Mouse (Mus musculus) G1E (cell line): ENCODE measurements around the gene Mms19. TPM values are rescaled to one million over a fixed set of nuclear protein-coding genes. Genes with fewer than 3 reads are reported as not detected.

ENCODE experiments used
- ATAC-seq: 2 replicates; pipeline ENCODE4 v1.8.0; 2016; ENCODE audit warnings: mild to moderate bottlenecking; ENCODE audit not compliant: insufficient number of reproducible peaks, poor library complexity, low FRiP score, severe bottlenecking; ENCODE audit errors: extremely low read depth
- DNase-seq: peaks from one replicate; pipeline ENCODE4 v3.0.0; 2012; ENCODE audit warnings: low spot score
- H3K27me3 ChIP-seq: 2 replicates; pipeline ENCODE4 v1.6.1; 2012; ENCODE audit warnings: mild to moderate bottlenecking, low read length, inconsistent platforms; ENCODE audit not compliant: insufficient read depth
- H3K36me3 ChIP-seq: replicated peaks from 2 replicates; pipeline ENCODE3; 2012; ENCODE audit warnings: mild to moderate bottlenecking, inconsistent platforms
- H3K4me1 ChIP-seq: 2 replicates; pipeline ENCODE4 v1.6.1; 2012; ENCODE audit warnings: low read depth, low read length, inconsistent platforms, mixed read lengths; ENCODE audit not compliant: insufficient read depth
- H3K4me3 ChIP-seq: 2 replicates; pipeline ENCODE4 v1.5.1; 2012; ENCODE audit warnings: low read depth, mild to moderate bottlenecking, inconsistent platforms, low read length, moderate library complexity, mixed read lengths
- H3K9me3 ChIP-seq: replicated peaks from 2 replicates; pipeline ENCODE4 v1.6.1; 2012; ENCODE audit warnings: inconsistent platforms
- CTCF ChIP-seq: IDR thresholded peaks from 2 replicates; pipeline ENCODE4 v1.5.1; 2012; ENCODE audit warnings: low read depth, low read length, inconsistent platforms, mixed read lengths
- GATA1 ChIP-seq: IDR thresholded peaks from 2 replicates; pipeline ENCODE4 v1.6.1; 2012; ENCODE audit warnings: borderline replicate concordance, low read length, inconsistent platforms, mixed read lengths
- GATA2 ChIP-seq: IDR thresholded peaks from 2 replicates; pipeline ENCODE4 v1.6.1; 2012; ENCODE audit warnings: low read depth, low read length, inconsistent platforms, borderline replicate concordance
- POLR2AphosphoS5 ChIP-seq: IDR thresholded peaks from 2 replicates; pipeline ENCODE4 v1.6.1; 2012; ENCODE audit warnings: low read depth, low read length, inconsistent platforms; ENCODE audit not compliant: insufficient replicate concordance
- TAL1 ChIP-seq: conservative IDR thresholded peaks from 2 replicates; pipeline ENCODE4 v1.6.1; 2012; ENCODE audit warnings: low read depth, low read length, inconsistent platforms, mixed read lengths
- polyA plus RNA-seq: library from polyadenylated mRNA; stranded (reverse); fragments of >175 nt; gene quantifications from 2 replicates; pipeline ENCODE4 v1.2.3, GENCODE M21; 2012
- total RNA-seq, 2 experiments: library from RNA; stranded (forward) in 1 of 2; stranded (reverse) in 1 of 2; fragments of 200-1000 nt in 1 of 2; fragments of >200 nt in 1 of 2; fragmentation: Nextera tagmentation in 1 of 2; gene quantifications; 2 replicates each; pipeline ENCODE4 v1.2.3; 2014 to 2017

Gene Mms19
- total and polyA plus RNA-seq, 3 experiments: 17.4 to 39.4 (median 26.2) TPM

DNA sequence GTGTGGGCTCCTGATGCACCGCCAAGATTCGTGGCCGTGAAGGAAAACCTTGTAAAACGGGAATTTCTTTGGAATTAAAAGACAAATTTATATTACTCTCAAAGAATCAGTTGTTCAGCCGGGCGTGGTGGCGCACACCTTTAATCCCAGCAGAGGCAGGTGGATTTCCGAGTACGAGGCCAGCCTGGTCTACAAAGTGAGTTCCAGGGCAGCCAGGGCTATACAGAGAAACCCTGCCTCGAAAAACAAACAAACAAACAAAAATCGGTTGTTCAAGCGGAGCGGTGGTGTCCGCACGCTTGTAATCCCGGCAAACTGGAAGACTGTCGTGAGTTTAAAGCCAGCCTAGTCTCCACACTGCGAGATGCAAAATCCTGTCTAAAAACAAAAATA lies 84.6 kb downstream of the Mms19 start:
- ATAC-seq (no peak), DNase-seq (no peak)
- H3K4me3 ChIP-seq: peak overlapping the region; percentile 80
- no peaks in the 10 kb centered on the region for H3K27me3 ChIP-seq
- no peaks in the 10 kb centered on the region for H3K9me3 ChIP-seq
- TF ChIP-seq GATA1 (no peak), TAL1 (no peak), CTCF (no peak), GATA2 (no peak), POLR2AphosphoS5 (no peak)
- H3K4me1 ChIP-seq: peaks cover 50% of the 10 kb centered on the region
- H3K36me3 ChIP-seq: peaks cover 30% of the 10 kb centered on the region

DNA sequence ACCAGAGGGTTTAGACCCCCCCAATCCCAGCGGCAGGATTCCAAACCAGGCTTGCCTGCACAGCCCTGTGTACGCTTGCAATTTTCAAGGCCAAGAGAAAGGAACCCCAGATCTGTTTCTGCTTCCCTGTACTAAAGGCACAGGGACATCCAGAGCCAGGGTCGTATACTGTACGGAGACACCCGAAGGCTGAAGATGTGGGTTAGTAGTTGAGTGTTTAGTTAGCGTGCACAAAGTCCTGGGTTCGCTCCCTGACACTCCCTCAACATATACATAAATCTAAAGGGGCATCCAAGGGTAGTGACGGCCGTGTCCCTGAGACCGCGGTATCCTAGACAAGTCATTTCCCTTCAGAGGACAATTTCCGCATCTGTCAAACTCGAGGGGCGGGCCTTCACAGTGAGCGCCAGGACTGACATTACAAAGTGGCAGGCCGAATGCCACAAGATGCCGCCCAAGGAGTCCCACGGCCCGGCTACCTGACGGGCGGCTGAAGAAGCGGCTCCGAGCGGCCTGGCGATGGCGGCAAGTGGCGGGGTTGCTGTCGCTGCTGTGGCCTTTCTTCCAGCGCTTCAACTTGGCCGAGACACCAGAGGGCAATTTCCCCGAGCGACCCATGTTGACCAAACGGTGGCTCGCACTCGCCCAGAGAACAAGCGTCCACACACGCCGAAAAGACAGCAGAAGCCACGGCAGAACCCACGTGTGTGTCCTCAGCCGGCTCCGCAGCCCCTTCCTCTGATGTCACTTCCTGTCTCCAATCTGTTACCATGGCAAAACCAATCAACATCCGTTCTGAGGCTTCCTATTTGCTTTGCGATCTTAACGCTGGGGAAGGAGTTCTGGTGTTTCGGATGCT lies 85.3 kb downstream of the Mms19 start, which contains the start of gene Rrp12:
Gene Rrp12, minus strand, starts transcription at position 714 of the 859 bp plus-strand sequence.
- no peaks in the 10 kb centered on the region for H3K27me3 ChIP-seq
- no peaks in the 10 kb centered on the region for H3K9me3 ChIP-seq
- peaks cover 35% of the 10 kb centered on the region for H3K36me3 ChIP-seq
- DNase-seq (peak; percentile 86), ATAC-seq (peak; percentile 82)
- peak within 1 kb of the TSS; percentile 80 for H3K4me3 ChIP-seq
- peaks cover 45% of the 10 kb centered on the region for H3K4me1 ChIP-seq
- TF ChIP-seq TAL1 (no peak), POLR2AphosphoS5 (no peak), GATA1 (no peak), GATA2 (no peak), CTCF (no peak)

DNA sequence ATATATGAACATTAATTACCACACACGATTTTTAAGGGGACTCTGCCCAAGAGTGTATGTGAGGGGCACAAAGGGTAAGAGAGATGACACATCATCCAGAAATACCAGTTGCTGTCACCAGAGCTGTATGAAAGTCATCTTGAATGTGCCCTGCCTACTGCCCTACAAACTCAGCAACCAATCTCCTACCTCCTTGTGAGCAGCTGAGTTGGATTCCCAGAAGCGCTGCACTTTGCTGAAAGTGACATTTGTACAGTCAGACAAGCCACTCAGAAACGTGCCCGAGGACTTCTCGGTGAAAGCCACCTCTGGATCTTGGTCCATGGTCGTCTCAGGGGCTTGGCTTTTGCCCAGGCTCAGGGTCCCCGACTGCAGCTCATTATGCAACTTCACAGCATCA lies 86.0 kb downstream of the Mms19 start:
- Histone ChIP-seq H3K4me3 (peak overlapping the region; percentile 80), H3K4me1 (peaks cover 42% of the 10 kb centered on the region), H3K9me3 (no peaks in the 10 kb centered on the region), H3K27me3 (no peaks in the 10 kb centered on the region), H3K36me3 (peaks cover 42% of the 10 kb centered on the region)
- DNase-seq (no peak), ATAC-seq (peak; percentile 32; the same call in 1 of the 2 replicates)
- TF ChIP-seq GATA1 (no peak), GATA2 (no peak), TAL1 (no peak), CTCF (no peak), POLR2AphosphoS5 (no peak)

Other genes with a start within 250 kb of the Mms19 start
- gene Slit1, start 237.5 kb downstream of the Mms19 start, total RNA-seq (2014; fragmentation: Nextera tagmentation): not detected in 2 replicates
- 0.11 TPM in 1 of 2 replicates, not detected in the other for gene Slit1, start 237.5 kb downstream of the Mms19 start, total RNA-seq (2017)
- gene Slit1, start 237.5 kb downstream of the Mms19 start, polyA plus RNA-seq: 0.04 TPM in 1 of 2 replicates, not detected in the other
- 66.1 and 95.6 TPM in 2 replicates for gene Arhgap19, start 179.1 kb downstream of the Mms19 start, total RNA-seq (2014; fragmentation: Nextera tagmentation)
- 41.0 and 46.9 TPM in 2 replicates for gene Arhgap19, start 179.1 kb downstream of the Mms19 start, total RNA-seq (2017)
- gene Arhgap19, start 179.1 kb downstream of the Mms19 start, polyA plus RNA-seq: 6.9 and 9.0 TPM in 2 replicates
- gene Frat1, start 151.2 kb downstream of the Mms19 start, total RNA-seq (2014; fragmentation: Nextera tagmentation): 11.4 and 13.5 TPM in 2 replicates
- gene Frat1, start 151.2 kb downstream of the Mms19 start, total RNA-seq (2017): 17.9 and 19.8 TPM in 2 replicates
- 41.1 and 52.6 TPM in 2 replicates for gene Frat1, start 151.2 kb downstream of the Mms19 start, polyA plus RNA-seq
- 15.3 and 17.8 TPM in 2 replicates for gene Frat2, start 133.0 kb downstream of the Mms19 start, total RNA-seq (2014; fragmentation: Nextera tagmentation)
- gene Frat2, start 133.0 kb downstream of the Mms19 start, total RNA-seq (2017): 23.4 and 30.4 TPM in 2 replicates
- 42.6 and 60.2 TPM in 2 replicates for gene Frat2, start 133.0 kb downstream of the Mms19 start, polyA plus RNA-seq
- gene Rrp12, start 85.0 kb downstream of the Mms19 start, total RNA-seq (2014; fragmentation: Nextera tagmentation): 14.9 and 16.9 TPM in 2 replicates
- 13.5 and 16.5 TPM in 2 replicates for gene Rrp12, start 85.0 kb downstream of the Mms19 start, total RNA-seq (2017)
- 31.0 and 33.8 TPM in 2 replicates for gene Rrp12, start 85.0 kb downstream of the Mms19 start, polyA plus RNA-seq
- gene Pgam1, start 69.2 kb downstream of the Mms19 start, total RNA-seq (2014; fragmentation: Nextera tagmentation): 910 and 922 TPM in 2 replicates
- gene Pgam1, start 69.2 kb downstream of the Mms19 start, total RNA-seq (2017): 501 and 541 TPM in 2 replicates
- 573 and 600 TPM in 2 replicates for gene Pgam1, start 69.2 kb downstream of the Mms19 start, polyA plus RNA-seq
- gene Exosc1, start 47.7 kb downstream of the Mms19 start, total RNA-seq (2014; fragmentation: Nextera tagmentation): 81.0 and 95.9 TPM in 2 replicates
- gene Exosc1, start 47.7 kb downstream of the Mms19 start, total RNA-seq (2017): 50.2 and 52.2 TPM in 2 replicates
- gene Exosc1, start 47.7 kb downstream of the Mms19 start, polyA plus RNA-seq: 20.3 and 29.3 TPM in 2 replicates
- gene Zdhhc16, start 47.7 kb downstream of the Mms19 start, total RNA-seq (2014; fragmentation: Nextera tagmentation): 36.7 and 45.4 TPM in 2 replicates
- gene Zdhhc16, start 47.7 kb downstream of the Mms19 start, total RNA-seq (2017): 27.8 and 29.7 TPM in 2 replicates
- gene Zdhhc16, start 47.7 kb downstream of the Mms19 start, polyA plus RNA-seq: 25.6 and 34.0 TPM in 2 replicates
- 2.6 and 19.9 TPM in 2 replicates for gene Ubtd1, start 606 bp upstream of the Mms19 start, total RNA-seq (2014; fragmentation: Nextera tagmentation)
- gene Ubtd1, start 606 bp upstream of the Mms19 start, total RNA-seq (2017): 4.8 and 7.7 TPM in 2 replicates
- 4.0 and 4.2 TPM in 2 replicates for gene Ubtd1, start 606 bp upstream of the Mms19 start, polyA plus RNA-seq
- not detected in 2 replicates for gene Ankrd2, start 54.8 kb upstream of the Mms19 start, total RNA-seq (2014; fragmentation: Nextera tagmentation)
- gene Ankrd2, start 54.8 kb upstream of the Mms19 start, total RNA-seq (2017): 0.23 TPM in 1 of 2 replicates, not detected in the other
- gene Ankrd2, start 54.8 kb upstream of the Mms19 start, polyA plus RNA-seq: not detected in 2 replicates
- not detected in 2 replicates for gene Hoga1, start 64.5 kb upstream of the Mms19 start, total RNA-seq (2014; fragmentation: Nextera tagmentation)
- not detected in 2 replicates for gene Hoga1, start 64.5 kb upstream of the Mms19 start, total RNA-seq (2017)
- gene Hoga1, start 64.5 kb upstream of the Mms19 start, polyA plus RNA-seq: not detected in 2 replicates
- gene 4933411K16Rik, start 71.1 kb upstream of the Mms19 start, total RNA-seq (2014; fragmentation: Nextera tagmentation): not detected in 2 replicates
- gene 4933411K16Rik, start 71.1 kb upstream of the Mms19 start, total RNA-seq (2017): not detected in 2 replicates
- gene 4933411K16Rik, start 71.1 kb upstream of the Mms19 start, polyA plus RNA-seq: not detected in 2 replicates
- gene Morn4, start 105.2 kb upstream of the Mms19 start, total RNA-seq (2014; fragmentation: Nextera tagmentation): not detected in 2 replicates
- gene Morn4, start 105.2 kb upstream of the Mms19 start, total RNA-seq (2017): 0.27 and 0.29 TPM in 2 replicates
- 0.23 and 0.35 TPM in 2 replicates for gene Morn4, start 105.2 kb upstream of the Mms19 start, polyA plus RNA-seq
- gene Pi4k2a, start 109.3 kb upstream of the Mms19 start, total RNA-seq (2014; fragmentation: Nextera tagmentation): 8.5 and 10.7 TPM in 2 replicates
- gene Pi4k2a, start 109.3 kb upstream of the Mms19 start, total RNA-seq (2017): 5.5 and 6.3 TPM in 2 replicates
- 13.8 and 14.5 TPM in 2 replicates for gene Pi4k2a, start 109.3 kb upstream of the Mms19 start, polyA plus RNA-seq
- 2.8 and 5.1 TPM in 2 replicates for gene Avpi1, start 147.9 kb upstream of the Mms19 start, total RNA-seq (2014; fragmentation: Nextera tagmentation)
- 2.2 and 5.2 TPM in 2 replicates for gene Avpi1, start 147.9 kb upstream of the Mms19 start, total RNA-seq (2017)
- gene Avpi1, start 147.9 kb upstream of the Mms19 start, polyA plus RNA-seq: 12.6 and 15.2 TPM in 2 replicates
- gene Marveld1, start 166.2 kb upstream of the Mms19 start, total RNA-seq (2014; fragmentation: Nextera tagmentation): not detected in 2 replicates
- 0.11 TPM in 1 of 2 replicates, not detected in the other for gene Marveld1, start 166.2 kb upstream of the Mms19 start, total RNA-seq (2017)
- gene Marveld1, start 166.2 kb upstream of the Mms19 start, polyA plus RNA-seq: not detected in 2 replicates
- 17.2 and 17.6 TPM in 2 replicates for gene Zfyve27, start 182.8 kb upstream of the Mms19 start, total RNA-seq (2014; fragmentation: Nextera tagmentation)
- gene Zfyve27, start 182.8 kb upstream of the Mms19 start, total RNA-seq (2017): 16.9 and 19.9 TPM in 2 replicates
- gene Zfyve27, start 182.8 kb upstream of the Mms19 start, polyA plus RNA-seq: 12.9 and 14.7 TPM in 2 replicates
- not detected in 2 replicates for gene Sfrp5, start 221.1 kb upstream of the Mms19 start, total RNA-seq (2014; fragmentation: Nextera tagmentation)
- not detected in 2 replicates for gene Sfrp5, start 221.1 kb upstream of the Mms19 start, total RNA-seq (2017)
- not detected in 2 replicates for gene Sfrp5, start 221.1 kb upstream of the Mms19 start, polyA plus RNA-seq